Mouse (Mus musculus): ENCODE measurements around the gene Pcyt2.

The Pcyt2 gene

DNA sequence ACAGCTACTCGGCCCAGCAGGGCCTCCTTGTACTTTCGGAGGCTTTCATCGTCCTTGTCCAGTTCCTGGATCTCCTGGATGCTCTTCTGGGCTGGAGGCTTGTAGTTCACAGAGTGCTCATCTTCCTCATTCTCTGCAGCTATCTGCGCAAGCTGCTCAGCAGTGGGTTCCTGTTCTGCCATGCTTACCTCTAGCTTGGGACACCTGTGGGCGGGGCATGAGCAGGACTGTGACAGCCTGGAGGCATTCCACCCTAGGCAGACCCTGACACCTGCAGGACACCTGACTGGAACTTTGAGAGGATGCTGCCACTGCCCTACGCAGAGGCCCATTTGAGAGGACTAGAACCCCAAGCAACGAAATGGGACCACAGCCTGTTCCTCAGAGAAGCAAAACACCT is 37.5 kb downstream of the Pcyt2 start:
- peak; percentile 49 to 60 for DNase-seq

DNA sequence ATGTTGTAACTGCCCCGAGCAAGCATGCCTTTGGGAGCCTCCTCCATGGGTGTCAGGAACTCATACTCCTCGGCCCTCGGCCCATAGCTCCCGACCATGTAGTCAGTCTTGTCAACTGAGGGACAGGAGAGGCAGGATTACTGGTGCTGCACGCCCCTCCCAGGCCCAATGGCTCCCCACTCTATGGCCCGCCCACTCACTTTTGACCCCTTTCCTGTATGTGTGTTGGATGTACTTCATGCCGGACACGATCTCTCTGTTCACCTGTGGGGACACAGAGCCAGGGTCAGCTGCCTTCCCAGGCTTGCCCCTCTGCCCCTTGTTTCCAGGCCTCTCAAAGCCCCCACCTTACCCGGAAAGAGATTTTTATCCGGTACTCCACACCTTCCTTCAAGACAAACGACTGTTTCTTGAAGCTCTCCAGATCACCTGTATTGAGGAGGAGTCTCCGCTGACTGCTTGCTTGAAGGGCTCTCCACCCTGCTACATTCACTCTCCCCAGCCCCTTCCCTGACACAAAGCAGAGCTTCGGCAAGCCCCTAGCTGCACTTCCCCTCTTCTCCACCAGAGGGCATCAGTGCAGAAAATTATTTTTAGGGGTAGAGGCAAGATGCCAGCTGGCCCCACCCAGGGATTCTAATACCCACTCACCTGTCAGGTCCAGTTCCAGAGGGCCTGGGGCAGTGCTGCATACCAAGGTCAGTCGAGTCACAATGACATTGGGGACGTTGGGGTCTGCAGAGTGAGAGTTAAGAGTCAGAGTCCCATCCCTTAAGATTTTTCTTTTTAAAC is 38.2 kb downstream of the Pcyt2 start:
- peak; percentile 72 to 86 for DNase-seq

DNA sequence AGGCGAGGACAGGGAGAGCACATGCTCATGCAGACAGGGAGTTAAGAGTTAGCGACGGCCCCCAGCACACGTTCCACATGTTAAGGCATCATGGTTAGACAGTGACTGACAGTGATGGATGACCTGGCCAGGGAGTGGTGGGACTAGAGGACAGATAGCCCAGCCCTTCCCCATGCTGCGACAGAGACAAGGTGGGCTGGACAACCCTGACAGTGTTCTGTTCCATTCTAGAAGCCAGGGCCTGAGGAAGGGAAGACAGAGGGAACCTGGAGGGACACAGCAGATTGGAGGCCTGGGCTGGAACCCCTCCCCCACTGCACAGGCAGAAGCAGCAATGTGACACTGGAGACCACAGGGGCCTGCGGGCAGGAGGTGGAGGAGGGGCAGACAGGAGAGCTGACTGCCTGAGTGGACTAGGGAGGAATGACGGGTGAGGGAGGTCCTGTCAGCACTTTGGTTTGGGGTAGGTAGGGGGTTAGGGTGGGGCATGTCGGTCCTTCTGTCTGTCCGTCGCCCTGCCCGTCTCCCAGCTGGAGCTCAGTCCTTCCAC is 39.0 kb downstream of the Pcyt2 start:
- DNase-seq, result peak; percentile 21 to 55

DNA sequence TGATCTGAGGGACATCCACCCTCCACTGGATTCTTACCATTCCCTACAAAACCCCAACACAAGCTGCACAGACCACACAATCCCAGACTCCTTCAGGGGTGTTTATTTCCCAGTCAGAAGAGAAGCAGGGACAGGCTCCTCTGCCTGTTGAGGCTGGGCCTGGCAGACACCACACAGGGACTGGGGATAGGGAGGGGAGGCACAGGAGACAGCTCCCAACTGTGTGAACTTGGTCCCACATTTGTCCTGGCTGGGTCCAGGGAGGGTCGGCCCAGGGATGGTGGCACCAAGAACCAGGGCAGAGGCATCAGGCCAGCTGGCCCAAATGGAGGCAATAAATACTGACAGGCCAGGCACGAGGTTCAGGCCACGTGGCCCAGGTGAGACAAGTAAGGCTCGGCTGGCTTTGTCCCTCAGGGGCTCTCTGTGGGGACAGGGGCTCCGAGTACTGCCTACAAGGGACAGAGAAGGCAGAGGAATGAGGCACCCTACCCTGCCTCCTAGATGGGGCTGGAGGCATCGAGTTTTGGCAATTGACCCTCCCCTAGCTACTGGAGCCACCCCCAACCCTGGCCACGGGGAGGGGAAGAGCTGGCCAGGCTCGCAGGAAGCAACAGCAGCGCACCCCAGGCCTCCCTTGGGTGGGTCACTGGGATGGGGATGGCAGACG is 39.6 kb downstream of the Pcyt2 start:
- DNase-seq, result peak; percentile 68 to 77

DNA sequence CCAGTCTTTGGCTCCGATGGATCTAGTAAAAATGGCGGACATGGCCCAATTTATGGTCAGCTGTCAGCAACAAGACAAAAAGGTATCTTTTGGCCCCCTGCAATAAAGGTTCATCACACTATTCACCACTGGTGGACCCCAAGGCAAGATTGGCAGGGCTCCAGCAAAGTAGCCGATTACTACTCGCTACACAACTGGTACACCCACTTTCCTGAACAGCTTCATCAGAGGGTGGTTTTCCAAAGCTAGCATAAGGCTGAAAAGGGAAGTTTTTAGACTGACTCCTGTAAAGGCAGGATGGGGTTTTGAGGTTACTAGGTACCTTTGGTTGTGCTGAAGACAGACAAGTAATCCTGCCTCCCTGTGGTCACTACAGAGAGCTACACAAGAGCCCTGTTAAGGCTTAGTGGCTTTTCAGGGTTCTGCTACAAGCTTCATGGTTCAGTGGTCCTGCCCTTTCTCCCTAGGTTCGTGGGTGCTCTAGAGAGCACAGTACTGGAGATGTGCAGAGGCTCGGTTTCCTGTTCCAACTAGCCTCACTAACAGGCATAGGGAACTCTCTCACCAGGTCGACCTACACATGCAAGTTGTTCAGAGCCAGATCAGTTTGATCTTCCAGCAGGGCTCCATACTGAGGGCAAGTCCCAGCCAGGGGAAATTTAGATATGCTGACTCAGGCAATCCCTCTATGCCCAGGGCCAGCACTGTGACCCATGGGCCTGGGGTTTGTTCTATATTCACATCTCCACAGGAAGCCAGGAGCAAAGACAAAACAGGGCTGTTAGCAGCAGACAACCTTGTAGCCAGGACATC is 40.3 kb downstream of the Pcyt2 start:
- peak; percentile 62 to 85 for DNase-seq

DNA sequence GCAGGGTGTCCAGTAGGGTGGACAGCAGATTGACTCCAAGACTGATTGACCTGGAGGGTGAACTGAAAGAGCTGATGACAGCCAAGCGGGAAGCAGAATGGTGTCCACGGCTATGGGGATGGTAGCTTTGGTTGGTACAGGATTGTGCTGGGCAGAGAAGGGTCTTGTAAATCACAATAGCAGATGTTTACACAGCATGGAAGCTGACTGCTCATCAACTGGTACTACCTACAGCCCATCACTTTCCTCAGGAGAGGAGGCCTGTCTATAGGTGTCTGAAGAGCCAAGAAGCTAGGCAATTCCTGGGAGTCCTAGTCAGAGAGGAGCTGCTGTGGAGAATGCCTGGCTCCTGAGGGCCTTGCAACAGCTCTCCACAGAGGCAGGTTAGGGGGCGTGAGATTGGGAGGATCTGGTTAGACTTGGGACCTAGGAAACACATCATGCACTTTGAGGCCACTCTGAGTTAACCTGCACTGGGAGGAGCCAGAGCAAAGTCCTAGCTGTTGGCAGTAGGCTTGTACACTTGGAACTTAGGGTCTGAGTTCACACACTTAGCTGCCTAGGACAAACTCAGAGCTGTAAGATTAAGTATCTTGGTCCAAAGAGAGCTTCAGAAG is 41.3 kb downstream of the Pcyt2 start:
- DNase-seq, result peak; percentile 79 to 91

DNA sequence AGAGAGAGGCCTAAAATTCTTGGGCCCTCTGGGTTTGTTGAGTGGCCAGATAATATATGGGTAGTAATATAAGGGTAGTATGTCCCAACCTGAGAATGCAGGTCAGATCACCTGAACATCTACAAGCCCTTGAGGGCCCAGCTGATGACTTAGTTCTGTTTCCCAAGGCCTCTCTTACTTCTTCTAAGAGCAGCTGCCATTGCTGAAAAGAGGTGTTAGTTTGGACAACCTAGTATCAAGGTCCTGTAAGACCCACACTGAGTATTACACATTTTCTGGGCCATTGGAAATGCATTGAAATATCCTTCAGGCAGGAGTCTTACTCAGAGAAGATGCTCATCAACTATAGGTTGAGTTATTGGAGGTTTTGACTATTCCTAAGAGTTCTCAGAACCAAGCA is 41.8 kb downstream of the Pcyt2 start:
- no peak for DNase-seq

DNA sequence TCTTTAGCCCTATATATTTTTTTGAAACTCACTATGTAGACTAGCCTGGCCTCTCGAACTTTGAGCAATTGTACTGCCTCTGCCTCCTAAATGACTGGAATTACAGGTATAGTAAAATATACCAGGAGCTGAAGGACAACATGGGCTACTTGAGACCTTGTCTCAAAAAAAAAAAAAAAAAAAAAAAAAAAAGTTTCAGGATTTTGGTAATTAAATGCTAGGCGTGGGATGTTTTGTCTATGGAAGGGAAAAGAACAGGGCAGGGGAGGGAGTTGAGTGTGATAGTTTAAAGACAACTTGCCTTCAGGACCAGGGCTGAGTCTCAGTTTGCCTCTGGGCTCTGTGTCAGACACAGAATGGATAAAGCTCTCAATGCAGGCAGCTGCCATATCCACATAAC is 42.7 kb downstream of the Pcyt2 start:
- DNase-seq, result no peak

DNA sequence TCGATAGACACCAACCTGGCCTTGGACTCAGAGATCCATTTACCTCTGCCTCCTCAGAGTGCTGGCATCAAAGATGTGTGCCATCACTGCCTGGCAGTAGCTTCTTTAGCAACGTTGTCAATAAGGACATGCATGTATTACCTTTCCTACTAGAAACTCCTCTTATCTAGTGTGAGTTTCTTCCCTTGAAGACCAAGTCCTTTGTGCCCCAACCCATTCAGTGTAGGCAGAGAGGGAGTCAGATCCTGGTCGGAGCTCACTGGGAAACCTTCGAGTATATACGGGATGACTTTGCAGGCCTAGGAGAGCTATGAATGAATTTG is 43.5 kb downstream of the Pcyt2 start:
- DNase-seq, result no peak

DNA sequence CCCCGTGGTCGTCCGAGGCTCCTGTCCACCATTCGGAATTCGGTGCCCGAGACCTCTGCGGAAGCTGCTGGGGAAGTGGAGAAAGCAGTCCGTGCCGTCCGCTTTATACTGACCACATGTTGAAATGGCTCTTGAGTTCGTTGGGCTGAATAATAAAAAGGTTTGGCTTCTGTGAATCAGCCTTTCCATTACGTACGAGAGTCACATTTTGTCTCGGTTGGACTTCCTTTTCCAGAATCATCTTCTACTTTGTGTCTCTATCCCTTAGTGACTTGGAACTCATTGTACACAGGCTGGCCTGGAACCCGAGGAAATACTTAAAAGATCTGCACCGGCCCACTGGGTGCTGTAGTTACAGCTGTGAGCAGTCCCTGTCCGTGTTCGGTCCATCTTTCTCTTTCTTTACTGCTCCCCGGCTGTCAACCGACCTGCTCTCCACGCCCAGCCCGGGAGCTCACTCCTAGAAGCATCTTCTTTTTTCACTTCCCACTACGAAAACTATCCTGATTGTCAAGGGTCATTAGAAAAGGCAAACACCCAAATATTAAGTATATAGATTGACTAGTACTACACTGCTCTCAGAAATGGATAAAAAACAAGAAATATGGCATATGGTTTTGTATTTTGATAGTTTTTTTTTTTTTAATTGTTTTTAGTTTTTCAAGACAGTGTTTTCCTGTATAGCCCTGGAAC is 44.0 kb downstream of the Pcyt2 start:
- peak in 1 of 2 experiments; percentile 22 for DNase-seq

DNA sequence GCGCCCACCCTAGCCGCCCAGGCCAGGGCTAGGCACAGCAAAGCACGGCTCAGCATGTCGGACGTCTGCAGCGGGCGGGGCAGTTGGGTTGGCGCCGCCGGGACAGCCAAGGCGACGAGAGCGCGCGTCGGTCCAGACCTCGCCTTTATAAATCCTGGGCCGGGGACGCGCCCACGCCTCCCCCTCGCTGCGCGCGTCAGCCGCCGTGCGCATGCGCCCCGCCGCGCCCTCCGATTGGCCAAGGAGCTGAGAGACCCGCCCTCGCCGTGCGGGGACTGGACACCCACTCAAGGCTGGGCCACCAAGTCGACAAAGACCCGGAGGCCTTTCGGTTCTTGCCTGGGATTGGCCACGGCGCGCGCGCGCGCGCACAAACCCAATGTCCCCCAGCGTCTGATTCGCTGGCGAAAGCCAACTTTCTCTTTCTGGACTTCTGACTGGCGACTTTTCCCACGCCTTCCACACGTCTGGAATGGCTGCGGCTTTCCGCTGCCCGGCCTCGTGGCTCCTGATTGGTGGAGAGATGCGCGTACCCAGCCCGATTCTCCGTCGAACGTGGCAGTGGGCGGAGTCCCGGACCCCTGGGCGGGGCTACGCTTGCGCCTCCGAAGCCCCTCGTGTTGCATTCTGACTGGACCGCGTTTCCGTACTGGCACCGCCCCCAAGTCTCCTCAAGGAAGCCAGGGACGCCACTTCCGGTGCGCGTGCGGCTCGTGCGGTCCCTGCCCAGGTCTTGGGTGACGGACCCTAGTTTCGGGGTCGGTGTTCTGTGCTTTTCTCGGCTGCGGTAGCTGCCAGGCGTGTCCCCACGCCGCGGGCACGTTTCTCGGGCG is 44.8 kb downstream of the Pcyt2 start, which contains the start of gene P4hb:
Gene P4hb, minus strand, starts transcription at position 502 of the 833 bp plus-strand sequence.
- peak; percentile 100 for DNase-seq

DNA sequence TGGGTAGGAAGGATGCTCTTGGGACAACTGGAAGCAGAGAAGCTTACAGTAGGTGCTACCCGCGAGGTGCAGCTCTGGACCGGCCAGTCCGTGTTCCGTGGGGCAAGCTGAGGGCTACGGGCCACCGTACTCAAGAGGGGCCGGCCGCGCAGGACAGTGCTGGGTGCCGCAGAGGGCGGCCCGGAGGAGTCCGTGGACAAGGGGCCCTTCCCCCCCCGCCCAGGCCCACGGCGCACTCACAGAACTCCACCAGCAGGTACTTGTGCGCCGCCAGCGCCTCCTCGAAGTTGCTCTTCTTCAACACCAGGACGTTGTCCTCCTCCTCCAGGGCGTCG is 45.4 kb downstream of the Pcyt2 start:
- no peak for DNase-seq

DNA sequence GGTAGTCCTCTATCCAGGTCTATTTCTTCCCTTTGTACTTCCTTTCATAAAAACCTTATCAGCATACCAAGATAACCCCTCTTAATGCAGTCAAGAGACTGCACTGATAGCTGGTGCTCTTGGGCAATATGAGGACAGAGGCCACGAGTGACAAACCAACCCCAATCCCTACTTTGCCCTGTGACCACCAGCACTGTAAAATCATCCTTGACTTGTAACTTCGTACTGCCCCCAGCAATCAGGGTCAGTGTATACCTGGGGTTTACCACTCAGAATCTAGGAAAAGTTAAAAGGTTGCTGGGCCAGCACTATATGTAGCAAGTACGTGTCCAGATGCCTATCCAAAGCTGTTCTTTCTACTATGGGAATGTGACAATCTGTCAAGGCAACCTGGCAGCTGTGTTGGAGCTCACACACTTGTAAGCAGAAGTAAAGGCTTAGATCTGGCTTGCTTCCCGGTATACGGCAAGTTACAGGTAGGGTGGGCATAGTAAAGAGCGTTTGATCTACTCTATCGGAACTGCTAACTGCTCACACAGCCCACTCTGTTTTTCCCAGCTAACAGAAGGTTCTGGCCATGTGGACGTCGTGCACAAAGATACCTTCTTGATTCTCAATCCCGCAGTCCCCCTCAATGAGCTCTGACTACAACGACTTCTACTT is 45.9 kb downstream of the Pcyt2 start:
- DNase-seq, result no peak

DNA sequence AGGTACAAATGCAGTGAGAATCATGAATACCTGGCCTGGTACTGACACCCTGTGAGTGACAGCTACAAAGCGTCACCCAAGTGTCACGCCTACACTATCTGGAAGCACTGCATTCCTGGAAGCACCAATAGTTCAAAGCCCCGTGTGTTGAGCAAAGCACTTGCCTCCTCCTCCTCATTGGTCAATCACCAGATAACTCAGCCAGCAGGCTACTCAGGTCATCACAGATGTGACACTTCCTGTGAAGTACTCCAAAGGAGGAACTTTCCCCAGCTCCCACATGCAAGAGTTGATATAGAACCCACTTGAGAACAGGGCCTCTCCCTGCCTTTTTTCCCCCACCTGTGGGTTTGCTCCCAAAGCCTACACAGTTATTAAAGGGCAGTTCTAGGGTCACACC is 46.6 kb downstream of the Pcyt2 start:
- no peak for DNase-seq

DNA sequence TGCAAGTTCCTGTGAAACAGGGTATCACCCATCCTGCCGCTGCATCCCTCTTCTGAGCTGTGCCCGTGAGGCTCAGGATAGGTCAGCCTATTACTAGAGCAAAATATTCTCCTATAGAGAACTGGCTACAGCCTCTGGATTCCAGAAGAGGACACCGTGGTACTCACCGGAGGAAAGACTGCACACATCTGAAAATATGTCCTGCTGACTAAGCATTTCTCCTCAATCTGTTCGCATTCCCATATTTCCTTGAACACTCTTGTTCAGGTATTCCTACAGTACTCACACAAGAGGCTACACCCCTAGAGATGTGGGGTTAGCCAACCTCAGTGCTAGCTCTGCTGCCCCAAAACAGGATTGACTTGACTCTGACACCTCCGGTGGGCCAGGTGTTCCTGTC is 49.4 kb downstream of the Pcyt2 start:
- no peak for DNase-seq

DNA sequence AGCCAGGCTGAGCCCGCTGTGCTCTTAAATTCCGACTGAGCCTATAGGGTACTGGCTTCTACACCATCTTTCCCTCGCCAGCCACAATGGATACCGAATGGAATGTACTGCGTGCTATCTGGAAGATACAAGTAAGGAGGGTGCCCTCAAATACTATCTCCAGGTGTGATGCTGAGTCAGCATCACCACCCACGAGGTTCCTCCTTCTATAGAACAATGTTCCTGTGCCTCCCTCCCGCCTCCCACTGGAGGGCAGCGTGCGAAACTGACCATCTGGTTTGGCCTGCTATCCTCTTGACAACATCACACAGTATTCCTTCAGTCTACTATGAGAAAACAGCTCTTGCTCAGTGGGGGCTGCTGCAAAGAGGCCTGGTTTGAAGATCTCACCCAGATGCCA is 52.6 kb downstream of the Pcyt2 start:
- no peak for DNase-seq

DNA sequence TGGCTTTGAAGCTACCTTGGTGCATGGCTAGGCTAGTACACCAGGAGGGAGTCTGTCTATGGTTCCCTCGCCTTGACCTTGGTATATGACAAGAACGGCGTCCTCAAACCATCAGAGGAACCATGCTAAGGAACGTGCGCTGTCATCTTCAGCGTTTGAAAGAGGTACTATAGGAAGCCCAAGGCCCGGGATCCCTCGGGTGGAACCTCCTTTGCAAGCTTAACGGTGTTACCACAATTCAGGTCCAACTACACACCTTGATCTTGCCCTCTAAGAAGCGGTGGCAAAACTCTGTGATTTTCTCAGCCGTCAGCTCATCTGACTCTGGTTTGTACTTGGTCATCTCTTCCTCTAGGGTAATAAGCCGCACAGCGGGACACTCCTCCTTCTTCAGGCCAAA is 54.8 kb downstream of the Pcyt2 start:
- DNase-seq, result no peak

DNA sequence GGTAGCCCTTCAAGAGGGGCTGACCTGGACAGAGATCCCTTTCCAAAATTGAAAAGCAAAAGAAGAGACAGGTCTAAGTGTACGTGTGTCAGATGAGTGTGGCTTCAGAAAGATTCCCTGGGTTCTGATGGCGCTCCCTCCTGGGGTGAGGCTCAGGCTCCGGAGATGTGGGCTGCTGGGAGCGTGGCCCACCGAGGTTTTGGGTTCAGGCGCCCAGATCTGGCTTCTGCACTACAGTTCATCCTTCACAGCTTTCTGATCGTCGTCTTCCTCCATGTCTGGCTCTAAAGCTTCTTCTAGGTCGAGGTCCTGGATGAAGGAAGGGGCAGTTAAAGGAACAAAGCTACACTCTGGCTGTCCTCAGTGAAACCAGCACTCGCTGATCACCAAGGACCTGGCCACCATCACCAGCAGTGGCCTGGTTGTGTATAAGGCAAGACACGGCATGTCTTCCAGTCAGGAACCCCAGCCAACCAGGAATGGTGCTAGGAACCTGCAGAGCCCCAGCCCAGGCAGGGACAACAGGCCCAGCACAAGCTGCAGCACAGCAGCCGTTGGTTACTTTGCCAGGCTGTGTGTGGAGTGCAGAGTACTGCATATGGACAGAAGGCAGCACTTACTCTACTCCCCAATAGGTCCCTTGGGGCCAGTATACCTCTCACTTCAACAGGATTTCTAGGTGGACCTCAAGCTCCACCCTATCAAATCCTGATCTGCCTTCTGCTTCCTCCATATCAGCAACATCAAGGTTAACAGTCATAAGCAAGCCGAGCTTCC is 56.6 kb downstream of the Pcyt2 start:
- no peak for DNase-seq

Data from kidney, postnatal 36 days (tissue).